Mouse (Mus musculus): ENCODE data around the gene Wdr91. TPM values are rescaled to one million over a fixed set of nuclear protein-coding genes. Genes with fewer than 3 reads are reported as not detected.

Gene Wdr91
- total RNA-seq, 1 experiment from 2014 or later = 35.6 TPM

Other genes with a start within 250 kb of the Wdr91 start
- gene Agbl3, start 130.4 kb downstream of the Wdr91 start, total RNA-seq (2017) = 7.1 and 9.3 TPM in 2 replicates
- gene Tmem140, start 47.7 kb downstream of the Wdr91 start, total RNA-seq (2017) = 4.9 and 5.9 TPM in 2 replicates
- 2.6 and 3.8 TPM in 2 replicates for gene Cyren, start 32.8 kb downstream of the Wdr91 start, total RNA-seq (2017)
- gene Stra8, start 9.3 kb upstream of the Wdr91 start, total RNA-seq (2017) = not detected in 2 replicates
- gene Slc23a4, start 77.5 kb upstream of the Wdr91 start, total RNA-seq (2017) = 0.35 and 1.4 TPM in 2 replicates
- 31.8 and 38.9 TPM in 2 replicates for gene Cnot4, start 222.8 kb upstream of the Wdr91 start, total RNA-seq (2017)